In genomic region chr1:187704921-187705320, GRCm38 (mm10) we compare ENCODE assay signal across 20 mouse cellular contexts.
DNase-seq lines count a peak whose midpoint lies in the region; ATAC-seq and TF ChIP-seq lines count a peak whose summit lies in the region.
"Had no signal": no experiment of that assay in that cellular context is flagged by ENCODE, and none has a peak within 500 bp of the region (broad histone marks: within the 10 kb centered on the region; RNA-seq: fewer than 3 reads in every experiment).

No protein-coding gene starts in this region.

- TF ChIP-seq POLR2A in brain, embryonic 14.5 days (IDR thresholded peaks at IDR 0.05; ENCODE audit: borderline replicate concordance, extremely low read depth, insufficient read depth, insufficient read length, poor library complexity, severe bottlenecking), result no peak

- no peak for ATAC-seq in CD4-positive, CD25-positive, alpha-beta regulatory T cell, adult 4 months
- ATAC-seq: forebrain, embryonic 15.5 days; hindbrain, postnatal 0 days; inflammation-experienced regulatory T-cells, adult 6 months; intestine, embryonic 16.5 days had no signal

- intact Hi-C loops in heart, postnatal 10 days (cut with DNase I), result no loop called here

- TF ChIP-seq CTCF in brain, embryonic 14.5 days (IDR thresholded peaks at IDR 0.05; ENCODE audit: borderline replicate concordance, extremely low read depth, insufficient read depth, insufficient read length), result no peak

- DNase-seq in heart, adult 11 months, result peak; percentile 74
- no peak for DNase-seq in heart, postnatal 10 days
- DNase-seq in Muller cell, postnatal 12 days (ENCODE audit: inconsistent ontology term), result peak; percentile 55
- peak; percentile 49 for DNase-seq in brain, embryonic 14.5 days (ENCODE audit: low read depth)
- no peak for DNase-seq in ovary, adult 18-20 months (ENCODE audit: low spot score)
- DNase-seq: adrenal gland, adult 8-10 months; cerebellum, adult 11-12 months; cerebellum, adult 8-10 months; cerebellum, postnatal 10 days; cerebellum, postnatal 36 days; embryo, embryonic 11 days; gastrocnemius, postnatal 14 days; heart, adult 18-20 months; heart, postnatal 4 days; kidney, adult 18-20 months had no signal

Comparison
In these comparisons a context has a peak if more than half of its experiments do, and no peak if none do; other contexts are left out.
1. DNase-seq: peak in heart, adult 11 months (single experiment), Muller cell, postnatal 12 days (single experiment) and brain, embryonic 14.5 days (single experiment); none in heart, postnatal 10 days (0 of 2) and ovary, adult 18-20 months (single experiment).